Mouse (Mus musculus): ENCODE measurements around the gene Krtap22-2. TPM values are rescaled to one million over a fixed set of nuclear protein-coding genes. Genes with fewer than 3 reads are reported as not detected.
"Not testable (repeated sequence)": the region's sequence is repeated elsewhere in the genome, so short reads cannot be mapped to it uniquely, and the experiment has no call there.

The Krtap22-2 gene
- not detected for total RNA-seq (2021)
- long read RNA-seq, experiment 1 = 0 reads
- long read RNA-seq, experiment 2 = 0 reads

DNA sequence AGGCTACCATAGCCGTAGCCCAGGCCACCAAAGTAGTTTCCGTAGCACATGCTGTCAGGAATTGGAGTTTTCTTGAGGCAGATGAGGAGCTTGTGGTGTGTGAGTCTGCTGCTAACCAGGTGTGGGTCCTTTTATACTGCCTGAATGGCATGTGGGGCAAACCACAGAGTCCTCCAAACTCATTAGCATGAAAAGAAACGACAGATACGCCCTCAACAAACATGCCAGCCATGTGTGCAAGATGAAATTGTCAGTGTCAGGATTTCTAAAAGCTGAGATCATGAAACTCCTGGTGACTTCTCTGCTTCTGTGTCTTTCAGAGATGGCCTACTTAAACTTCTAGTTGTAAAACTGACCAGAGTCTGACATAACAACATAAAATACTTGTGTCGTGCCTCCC is at the start of gene Krtap22-2:
Gene Krtap22-2 (minus strand): TSS at position 101 of the 400 bp plus-strand sequence.
- Histone ChIP-seq H3K27ac (no peak within 1 kb of the TSS), H3K4me3 (no peak within 1 kb of the TSS)
- DNase-seq = no peak
- TF ChIP-seq CTCF (IDR thresholded peaks at IDR 0.05) = no peak
- intact Hi-C loops (cut with DNase I) = no loop called here

DNA sequence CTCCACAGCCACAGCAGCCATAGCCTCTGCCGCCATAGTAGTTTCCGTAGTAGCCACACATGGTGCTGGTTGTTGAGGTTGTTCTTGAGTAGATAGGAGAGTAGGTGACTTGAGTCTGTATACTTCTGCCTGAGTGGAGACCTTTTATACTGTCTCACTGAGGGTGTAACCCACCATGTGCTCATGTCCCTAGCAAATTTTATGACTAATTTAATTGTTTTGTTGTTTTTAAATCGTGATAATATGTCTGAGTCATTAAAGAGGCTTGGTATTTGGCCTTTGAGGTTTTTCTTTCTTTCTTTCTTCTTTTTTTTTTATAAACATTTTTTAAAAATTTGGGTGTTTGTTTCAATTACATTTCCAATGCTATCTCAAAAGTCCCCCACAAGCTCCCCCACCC is 37.2 kb upstream of the Krtap22-2 start, which contains the start of gene Krtap6-5:
Gene Krtap6-5 (minus strand): TSS at position 101 of the 400 bp plus-strand sequence.
- no peak for DNase-seq
- intact Hi-C loops (cut with DNase I) = no loop called here

DNA sequence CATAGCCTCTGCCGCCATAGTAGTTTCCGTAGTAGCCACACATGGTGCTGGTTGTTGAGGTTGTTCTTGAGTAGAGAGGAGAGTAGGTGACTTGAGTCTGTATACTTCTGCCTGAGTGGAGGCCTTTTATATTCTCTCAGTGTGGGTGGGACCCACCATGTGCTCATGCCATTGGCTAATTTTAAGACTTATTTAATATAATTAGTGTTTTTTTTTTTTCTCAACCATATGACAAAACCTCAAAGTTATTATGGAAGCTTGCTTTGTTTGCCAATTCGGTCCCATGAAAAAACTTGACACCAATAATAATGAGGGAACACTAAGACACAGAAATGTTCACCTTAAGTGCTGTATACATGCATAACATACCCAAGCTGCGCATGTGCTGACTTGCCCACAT is 30.8 kb upstream of the Krtap22-2 start, which contains the start of gene Gm10228:
Gene Gm10228 (minus strand): TSS at position 101 of the 400 bp plus-strand sequence.
- H3K4me3 ChIP-seq; intact Hi-C loops (cut with DNase I); DNase-seq; H3K27ac ChIP-seq: not testable (repeated sequence)

More for the DNA sequence above, 37.2 kb upstream of the Krtap22-2 start, which contains the start of gene Krtap6-5:
- Histone ChIP-seq H3K4me3 (no peak within 1 kb of the TSS), H3K27ac (no peak within 1 kb of the TSS)
- no peak for TF ChIP-seq CTCF (IDR thresholded peaks at IDR 0.05)

DNA sequence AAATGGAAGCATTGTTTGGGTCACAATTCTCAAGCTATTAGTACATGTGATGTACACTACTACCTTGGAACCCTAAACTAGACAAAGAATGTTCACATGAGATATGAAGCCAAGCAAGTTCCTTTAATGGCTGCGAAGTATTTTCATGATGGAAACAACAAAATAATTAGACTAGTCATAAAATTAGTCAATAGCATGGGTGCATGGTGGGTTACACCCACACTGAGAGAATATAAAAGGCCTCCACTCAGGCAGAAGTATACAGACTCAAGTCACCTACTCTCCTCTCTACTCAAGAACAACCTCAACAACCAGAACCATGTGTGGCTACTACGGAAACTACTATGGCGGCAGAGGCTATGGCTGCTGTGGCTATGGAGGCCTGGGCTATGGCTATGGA is 20.8 kb upstream of the Krtap22-2 start, which contains the start of gene Krtap6-1:
Gene Krtap6-1 (plus strand): TSS at position 301 of the 400 bp plus-strand sequence.
- intact Hi-C loops (cut with DNase I); H3K27ac ChIP-seq; H3K4me3 ChIP-seq; DNase-seq: not testable (repeated sequence)

DNA sequence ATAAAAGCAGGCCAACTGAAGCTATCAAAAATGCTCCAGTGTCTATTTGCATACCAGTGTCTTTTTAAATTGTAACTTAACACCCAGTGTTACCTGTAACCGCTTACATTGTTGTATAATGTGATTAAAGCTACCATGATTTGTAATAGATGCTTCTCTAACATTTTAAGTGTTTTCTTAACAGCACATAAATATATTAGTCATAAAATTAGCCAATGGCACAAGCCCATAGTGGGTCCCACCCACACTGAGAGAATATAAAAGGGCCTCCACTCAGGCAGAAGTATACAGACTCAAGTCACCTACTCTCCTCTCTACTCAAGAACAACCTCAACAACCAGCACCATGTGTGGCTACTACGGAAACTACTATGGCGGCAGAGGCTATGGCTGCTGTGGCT is 4.4 kb upstream of the Krtap22-2 start, which contains the start of gene Gm10229:
Gene Gm10229 (plus strand): TSS at position 301 of the 400 bp plus-strand sequence.
- intact Hi-C loops (cut with DNase I); H3K27ac ChIP-seq; H3K4me3 ChIP-seq; DNase-seq: not testable (repeated sequence)

DNA sequence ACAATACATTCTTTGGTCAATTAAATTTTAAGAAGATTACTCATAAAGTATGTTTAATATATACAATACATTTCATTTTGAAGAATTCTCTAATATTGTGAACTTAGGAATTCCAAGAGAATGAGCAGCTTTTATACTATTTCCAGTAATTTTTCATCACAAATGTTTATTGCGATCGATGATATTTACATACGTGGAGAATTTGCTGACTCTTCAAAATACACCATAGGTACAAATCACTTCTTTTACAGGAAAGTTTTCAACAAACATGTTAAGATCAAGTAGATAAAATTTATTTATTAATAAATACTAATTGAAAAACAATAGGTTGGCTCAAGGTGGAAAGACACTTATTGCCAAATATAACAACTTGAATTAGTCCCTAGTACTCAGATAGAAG is 3.4 kb upstream of the Krtap22-2 start:
- Histone ChIP-seq H3K27ac (no peak overlapping the region), H3K4me3 (no peak overlapping the region)
- TF ChIP-seq CTCF (IDR thresholded peaks at IDR 0.05) = no peak
- DNase-seq = no peak
- intact Hi-C loops (cut with DNase I) = no loop called here

DNA sequence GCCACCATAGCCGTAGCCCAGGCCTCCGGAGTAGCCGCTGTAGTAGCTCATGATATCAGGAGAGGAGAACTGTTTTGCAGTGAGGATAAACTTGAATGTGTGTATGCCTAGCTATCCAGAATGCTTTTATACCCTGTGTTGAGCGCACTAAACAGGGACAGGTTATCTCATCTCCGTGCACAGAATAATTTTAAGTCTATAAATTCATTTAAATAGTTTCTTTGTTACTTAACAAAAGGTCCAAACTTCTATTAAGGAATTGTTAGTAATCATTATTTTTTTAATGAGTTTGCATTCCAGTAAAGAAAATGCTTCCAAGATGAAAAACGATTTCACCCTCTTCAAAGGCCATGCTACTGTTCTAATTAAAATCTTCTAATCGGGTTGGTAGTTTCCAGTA is 47.8 kb downstream of the Krtap22-2 start, which contains the start of gene Krtap16-3:
Gene Krtap16-3 (minus strand): TSS at position 101 of the 400 bp plus-strand sequence.
- no peak for DNase-seq
- no peak within 1 kb of the TSS for H3K4me3 ChIP-seq
- intact Hi-C loops (cut with DNase I) = no loop called here
- no peak within 1 kb of the TSS for H3K27ac ChIP-seq
- no peak for TF ChIP-seq CTCF (IDR thresholded peaks at IDR 0.05)

Other genes starting within 250 kb of the Krtap22-2 start
- not detected for gene 2310057N15Rik, start 236.6 kb downstream of the Krtap22-2 start, total RNA-seq (2021)
- not detected for gene Gm5965, start 232.9 kb downstream of the Krtap22-2 start, total RNA-seq (2021)
- gene Gm20741, start 198.5 kb downstream of the Krtap22-2 start, total RNA-seq (2021) = not detected
- not detected for gene Krtap15, start 190.5 kb downstream of the Krtap22-2 start, total RNA-seq (2021)
- gene Krtap14, start 184.6 kb downstream of the Krtap22-2 start, total RNA-seq (2021) = not detected
- gene Krtap19-1, start 141.3 kb downstream of the Krtap22-2 start, total RNA-seq (2021) = not detected
- gene Krtap19-2, start 136.5 kb downstream of the Krtap22-2 start, total RNA-seq (2021) = not detected
- gene Krtap19-3, start 132.7 kb downstream of the Krtap22-2 start, total RNA-seq (2021) = not detected
- not detected for gene Krtap19-4, start 125.7 kb downstream of the Krtap22-2 start, total RNA-seq (2021)
- not detected for gene Krtap19-5, start 114.3 kb downstream of the Krtap22-2 start, total RNA-seq (2021)
- gene Krtap19-9b, start 78.5 kb downstream of the Krtap22-2 start, total RNA-seq (2021) = not detected
- gene Krtap16-3, start 47.9 kb downstream of the Krtap22-2 start, total RNA-seq (2021) = not detected
- not detected for gene Gm10229, start 4.5 kb upstream of the Krtap22-2 start, total RNA-seq (2021)
- gene Krtap6-1, start 20.9 kb upstream of the Krtap22-2 start, total RNA-seq (2021) = not detected
- gene Gm10228, start 30.7 kb upstream of the Krtap22-2 start, total RNA-seq (2021) = not detected
- gene Krtap6-5, start 37.1 kb upstream of the Krtap22-2 start, total RNA-seq (2021) = not detected
- gene 1110025L11Rik, start 53.2 kb upstream of the Krtap22-2 start, total RNA-seq (2021) = not detected
- not detected for gene Krtap6-3, start 73.3 kb upstream of the Krtap22-2 start, total RNA-seq (2021)
- gene Gm6358, start 130.1 kb upstream of the Krtap22-2 start, total RNA-seq (2021) = not detected
- not detected for gene Gm10061, start 140.3 kb upstream of the Krtap22-2 start, total RNA-seq (2021)
- gene Gm9789, start 147.2 kb upstream of the Krtap22-2 start, total RNA-seq (2021) = not detected
- not detected for gene Gm7735, start 158.7 kb upstream of the Krtap22-2 start, total RNA-seq (2021)
- not detected for gene 1110057P08Rik, start 164.0 kb upstream of the Krtap22-2 start, total RNA-seq (2021)
- gene Krtap20-2, start 195.1 kb upstream of the Krtap22-2 start, total RNA-seq (2021) = not detected